Mouse (Mus musculus) liver, embryonic 11.5 days (tissue): Measurements from ENCODE around the gene Shisa8. TPM values are rescaled to one million over a fixed set of nuclear protein-coding genes. Genes with fewer than 3 reads are reported as not detected.

ENCODE experiments used
- ATAC-seq: fragments of 200-750 bp; cut with Nextera tagmentation; replicated peaks from 2 replicates; pipeline ENCODE4 v1.8.0; 2017; ENCODE audit warnings: moderate number of reproducible peaks, mild to moderate bottlenecking, moderate TSS enrichment, moderate library complexity; ENCODE audit not compliant: low FRiP score
- DNase-seq: peaks from one replicate; pipeline ENCODE4 v3.0.0-alpha.2; 2017; ENCODE audit warnings: low spot score
- H3K27ac ChIP-seq: fragments of 300-500 bp; sonication (generic); 2 replicates; pipeline ENCODE4 v1.5.1; 2014; ENCODE audit warnings: mild to moderate bottlenecking, low read depth, low read length, control low read depth
- H3K27me3 ChIP-seq: fragments of 300-500 bp; sonication (generic); replicated peaks from 2 replicates; pipeline ENCODE4 v1.6.1; 2014; ENCODE audit warnings: low read length, mixed read lengths; ENCODE audit not compliant: control insufficient read depth, insufficient read depth
- H3K36me3 ChIP-seq: fragments of 300-500 bp; sonication (generic); 2 replicates; pipeline ENCODE4 v1.6.1; 2014; ENCODE audit warnings: mild to moderate bottlenecking, low read length, moderate library complexity, mixed read lengths; ENCODE audit not compliant: control insufficient read depth, insufficient read depth
- H3K4me1 ChIP-seq: fragments of 300-500 bp; sonication (generic); replicated peaks from 2 replicates; pipeline ENCODE4 v1.6.1; 2014; ENCODE audit warnings: low read length, mixed read lengths; ENCODE audit not compliant: control insufficient read depth, insufficient read depth
- H3K4me2 ChIP-seq: fragments of 300-500 bp; sonication (generic); 2 replicates; pipeline ENCODE4 v1.6.1; 2014; ENCODE audit warnings: mild to moderate bottlenecking, control low read depth, moderate library complexity
- H3K4me3 ChIP-seq: fragments of 300-500 bp; sonication (generic); 2 replicates; pipeline ENCODE4 v1.5.1; 2014; ENCODE audit warnings: low read depth, low read length, control low read depth
- H3K9ac ChIP-seq: fragments of 300-500 bp; sonication (generic); 2 replicates; pipeline ENCODE4 v1.6.1; 2014; ENCODE audit warnings: low read depth, low read length, control low read depth
- H3K9me3 ChIP-seq: fragments of 300-500 bp; sonication (generic); 2 replicates; pipeline ENCODE4 v1.6.1; 2016; ENCODE audit warnings: low read length, inconsistent platforms, mixed read lengths; ENCODE audit not compliant: control insufficient read depth
- WGBS: fragments of 180-500 bp; shearing (Covaris S2); extraction: QIAGEN DNeasy Blood & Tissue Kit; methylation state at CpG from one replicate; pipeline ENCODE4 v1.1.7; 2014; 5-methylcytosine and 5-hydroxymethylcytosine counted together
- polyA plus RNA-seq: library from polyadenylated mRNA; unstranded; fragments of >200 nt; fragmentation: Nextera tagmentation; extraction: Ambion mirVana; gene quantifications from 2 replicates; pipeline ENCODE4 v1.2.1, GENCODE M21; 2014

Shisa8 gene
- polyA plus RNA-seq, 1 experiment from 2014 or later = 0.12 TPM

GRCm38 (mm10) chr15:82203090-82203489 lies 9.5 kb downstream of the Shisa8 start:
- H3K9me3 ChIP-seq = no peaks in the 10 kb centered on the region
- 89% methylated on average over 10 of the region's 10 CpGs for WGBS
- H3K27me3 ChIP-seq = peaks cover 31% of the 10 kb centered on the region
- H3K36me3 ChIP-seq = peaks cover 25% of the 10 kb centered on the region
- H3K4me3 ChIP-seq = no peak overlapping the region
- DNase-seq (no peak), ATAC-seq (no peak)
- no peak overlapping the region for H3K4me2 ChIP-seq
- H3K4me1 ChIP-seq = peaks cover 4% of the 10 kb centered on the region; the same call in 1 of the 2 replicates
- H3K27ac ChIP-seq = no peak overlapping the region
- H3K9ac ChIP-seq = no peak overlapping the region

- H3K27me3 ChIP-seq = peaks cover 21% of the 10 kb centered on the region
- H3K36me3 ChIP-seq = peaks cover 32% of the 10 kb centered on the region
- no peak overlapping the region for H3K4me2 ChIP-seq
- no peaks in the 10 kb centered on the region for H3K9me3 ChIP-seq
- DNase-seq (no peak), ATAC-seq (no peak)
- H3K4me3 ChIP-seq = no peak overlapping the region
- H3K9ac ChIP-seq = no peak overlapping the region
- 87% methylated on average over 6 of the region's 6 CpGs for WGBS
- no peak overlapping the region for H3K27ac ChIP-seq
- H3K4me1 ChIP-seq = 0 out of 2 replicates have a peak, but pooled peaks cover 4% of the 10 kb centered on the region
Measured at GRCm38 (mm10) chr15:82202086-82202485, 10.5 kb downstream of the Shisa8 start.

GRCm38 (mm10) chr15:82199546-82199945 lies 13.1 kb downstream of the Shisa8 start:
- Histone ChIP-seq H3K36me3 (peaks cover 52% of the 10 kb centered on the region), H3K4me2 (no peak overlapping the region), H3K4me1 (no peaks in the 10 kb centered on the region), H3K9ac (no peak overlapping the region), H3K27ac (no peak overlapping the region), H3K27me3 (no peaks in the 10 kb centered on the region), H3K4me3 (no peak overlapping the region), H3K9me3 (no peaks in the 10 kb centered on the region)
- ATAC-seq = no peak
- DNase-seq = no peak
- 86% methylated on average over 12 of the region's 12 CpGs for WGBS

- Histone ChIP-seq H3K4me2 (no peak overlapping the region), H3K4me1 (no peaks in the 10 kb centered on the region), H3K9ac (no peak overlapping the region), H3K27ac (peak overlapping the region; percentile 36; the same call in 1 of the 2 replicates), H3K27me3 (no peaks in the 10 kb centered on the region), H3K4me3 (no peak overlapping the region), H3K9me3 (no peaks in the 10 kb centered on the region), H3K36me3 (peaks cover 57% of the 10 kb centered on the region)
- ATAC-seq (no peak), DNase-seq (no peak)
- WGBS = 69% methylated on average over 7 of the region's 7 CpGs
Measured at GRCm38 (mm10) chr15:82198342-82198741, 14.3 kb downstream of the Shisa8 start.

- Histone ChIP-seq H3K27me3 (no peaks in the 10 kb centered on the region), H3K9ac (no peak overlapping the region), H3K4me3 (no peak overlapping the region), H3K27ac (peak overlapping the region; percentile 36; the same call in 1 of the 2 replicates), H3K4me2 (no peak overlapping the region), H3K36me3 (peaks cover 57% of the 10 kb centered on the region), H3K9me3 (no peaks in the 10 kb centered on the region), H3K4me1 (no peaks in the 10 kb centered on the region)
- WGBS = 73% methylated on average over 11 of the region's 11 CpGs
- DNase-seq = no peak
- ATAC-seq = no peak
Measured at GRCm38 (mm10) chr15:82197937-82198336, 14.7 kb downstream of the Shisa8 start.

- peak overlapping the region; percentile 21; the same call in 1 of the 2 replicates for H3K27ac ChIP-seq
- H3K27me3 ChIP-seq = no peaks in the 10 kb centered on the region
- H3K36me3 ChIP-seq = peaks cover 61% of the 10 kb centered on the region
- H3K4me3 ChIP-seq = no peak overlapping the region
- WGBS = 85% methylated on average over 10 of the region's 10 CpGs
- H3K4me1 ChIP-seq = no peaks in the 10 kb centered on the region
- DNase-seq = no peak
- H3K4me2 ChIP-seq = no peak overlapping the region
- no peak for ATAC-seq
- H3K9me3 ChIP-seq = no peaks in the 10 kb centered on the region
- H3K9ac ChIP-seq = no peak overlapping the region
Measured at GRCm38 (mm10) chr15:82197246-82197750, 15.3 kb downstream of the Shisa8 start.

- H3K4me2 ChIP-seq = no peak overlapping the region
- no peak overlapping the region for H3K9ac ChIP-seq
- H3K27ac ChIP-seq = no peak overlapping the region
- no peaks in the 10 kb centered on the region for H3K27me3 ChIP-seq
- 83% methylated on average over 12 of the region's 12 CpGs for WGBS
- H3K9me3 ChIP-seq = no peaks in the 10 kb centered on the region
- peaks cover 61% of the 10 kb centered on the region for H3K36me3 ChIP-seq
- DNase-seq (no peak), ATAC-seq (no peak)
- no peak overlapping the region for H3K4me3 ChIP-seq
- H3K4me1 ChIP-seq = no peaks in the 10 kb centered on the region
Measured at GRCm38 (mm10) chr15:82196300-82196699, 16.3 kb downstream of the Shisa8 start.

GRCm38 (mm10) chr15:82192617-82193016 lies 20.0 kb downstream of the Shisa8 start:
- Histone ChIP-seq H3K4me2 (no peak overlapping the region), H3K9me3 (no peaks in the 10 kb centered on the region), H3K4me3 (no peak overlapping the region), H3K27me3 (no peaks in the 10 kb centered on the region), H3K9ac (no peak overlapping the region), H3K36me3 (peaks cover 64% of the 10 kb centered on the region), H3K4me1 (no peaks in the 10 kb centered on the region), H3K27ac (no peak overlapping the region)
- ATAC-seq (no peak), DNase-seq (no peak)
- WGBS = 84% methylated on average over 8 of the region's 8 CpGs

- Histone ChIP-seq H3K27me3 (no peaks in the 10 kb centered on the region; the same call in 1 of the 2 replicates), H3K9ac (no peak overlapping the region), H3K36me3 (peaks cover 49% of the 10 kb centered on the region), H3K4me2 (no peak overlapping the region), H3K27ac (no peak overlapping the region), H3K9me3 (no peaks in the 10 kb centered on the region), H3K4me3 (no peak overlapping the region), H3K4me1 (peaks cover 35% of the 10 kb centered on the region)
- no peak for ATAC-seq
- 96% methylated on average over 10 of the region's 10 CpGs for WGBS
- no peak for DNase-seq
Measured at GRCm38 (mm10) chr15:82188481-82189240, 24.0 kb downstream of the Shisa8 start.
